Mouse (Mus musculus): ENCODE measurements at regions not wholly inside any gene's neighbourhood (a gene's known extent, or its start where the extent isn't known, plus 50 kb on each side); places are given as distances from the start of the nearest gene placed in this dataset.
"Not testable (repeated sequence)": the region's sequence is repeated elsewhere in the genome, so short reads cannot be mapped to it uniquely, and the experiment has no call there.

DNA sequence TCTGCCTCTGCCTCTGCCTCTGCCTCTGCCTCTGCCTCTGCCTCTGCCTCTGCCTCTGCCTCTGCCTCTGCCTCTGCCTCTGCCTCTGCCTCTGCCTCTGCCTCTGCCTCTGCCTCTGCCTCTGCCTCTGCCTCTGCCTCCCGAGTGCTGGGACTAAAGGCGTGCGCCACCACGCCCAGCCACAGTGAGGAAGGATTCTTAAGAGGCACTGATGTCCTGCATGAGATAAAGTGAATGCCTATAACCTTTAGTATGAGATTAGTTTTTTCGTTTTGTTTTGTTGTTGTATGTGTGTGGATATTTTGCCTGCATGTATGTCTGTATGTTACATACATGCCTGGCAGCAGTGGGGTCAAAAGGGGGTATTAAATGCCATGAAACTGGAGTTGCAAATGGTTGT lies 63.2 kb downstream of the Hlx start:
- intact Hi-C loops (cut with DNase I), result not testable (repeated sequence)

DNA sequence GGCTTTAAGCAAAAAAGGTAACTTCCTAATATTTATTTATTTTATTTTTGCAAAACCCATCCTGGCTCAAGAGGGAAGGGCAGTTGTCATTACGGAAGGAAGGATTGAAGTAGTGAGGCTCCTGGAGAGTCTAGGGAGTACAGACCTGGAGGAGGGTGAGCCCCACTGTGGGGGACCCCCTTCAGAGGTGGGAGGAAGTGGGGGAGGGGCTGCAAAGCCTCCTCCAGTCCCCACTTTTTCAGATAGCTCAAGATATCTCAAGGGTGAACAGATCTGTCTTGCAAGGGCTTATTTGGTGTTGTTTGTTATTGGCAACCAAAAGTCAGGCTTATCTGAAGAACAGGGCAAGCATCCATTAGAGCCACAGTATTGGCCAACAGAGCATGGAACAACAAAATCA lies 64.0 kb downstream of the Hlx start:
- intact Hi-C loops (cut with DNase I), result no loop called here

DNA sequence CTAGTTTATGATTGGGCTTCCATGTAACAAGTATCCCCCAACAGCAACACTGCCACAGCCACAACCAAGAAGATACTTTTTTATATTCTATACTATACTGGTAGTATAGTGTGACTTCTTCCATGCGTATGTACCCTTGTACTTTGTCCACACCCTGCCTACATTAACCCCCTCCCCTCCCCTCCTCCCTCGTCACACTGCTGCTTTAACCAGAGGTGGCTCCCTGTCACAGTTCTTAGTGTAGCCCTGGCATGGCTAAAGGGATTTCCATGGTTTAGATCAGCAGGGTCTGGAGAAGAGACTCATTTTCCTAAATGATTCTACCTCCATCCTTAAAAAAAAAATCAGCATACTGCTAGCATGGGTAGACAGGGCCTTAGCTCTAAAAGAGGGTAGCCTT lies 64.4 kb downstream of the Hlx start:
- intact Hi-C loops (cut with DNase I), result no loop called here

DNA sequence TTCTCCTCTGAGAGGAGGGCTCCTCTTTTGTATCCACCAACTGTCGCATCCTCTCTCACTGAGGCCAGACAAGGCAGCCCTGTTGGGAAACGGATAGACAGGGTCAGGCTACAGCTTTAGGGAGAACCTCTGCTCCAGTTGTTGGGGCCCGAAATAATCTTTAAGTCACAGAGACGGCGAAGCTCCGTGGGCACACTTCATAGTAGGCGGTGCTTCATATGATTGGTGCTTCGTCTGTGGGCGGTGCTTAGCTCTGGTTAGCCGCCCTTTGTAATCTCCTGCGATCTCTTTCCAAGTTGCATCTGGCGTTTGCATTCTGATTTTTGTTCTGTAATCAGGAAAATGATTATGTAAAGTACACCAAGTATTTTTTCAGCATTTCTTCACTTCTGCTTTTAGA lies 67.2 kb downstream of the Hlx start:
- intact Hi-C loops (cut with DNase I), result no loop called here

DNA sequence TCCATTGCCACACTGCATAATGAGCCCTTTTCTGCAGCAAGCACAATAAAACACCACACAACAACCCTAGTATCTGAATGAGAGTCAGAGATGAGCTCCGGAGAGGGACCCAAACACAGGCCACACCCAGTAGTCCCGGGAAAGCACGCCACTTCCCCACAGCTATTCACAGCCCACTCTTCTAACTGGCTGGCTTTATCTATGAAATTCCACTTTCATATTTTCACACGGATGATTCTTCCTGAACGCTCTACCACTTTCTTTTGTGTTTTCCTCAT lies 68.4 kb downstream of the Hlx start:
- intact Hi-C loops (cut with DNase I), result no loop called here

DNA sequence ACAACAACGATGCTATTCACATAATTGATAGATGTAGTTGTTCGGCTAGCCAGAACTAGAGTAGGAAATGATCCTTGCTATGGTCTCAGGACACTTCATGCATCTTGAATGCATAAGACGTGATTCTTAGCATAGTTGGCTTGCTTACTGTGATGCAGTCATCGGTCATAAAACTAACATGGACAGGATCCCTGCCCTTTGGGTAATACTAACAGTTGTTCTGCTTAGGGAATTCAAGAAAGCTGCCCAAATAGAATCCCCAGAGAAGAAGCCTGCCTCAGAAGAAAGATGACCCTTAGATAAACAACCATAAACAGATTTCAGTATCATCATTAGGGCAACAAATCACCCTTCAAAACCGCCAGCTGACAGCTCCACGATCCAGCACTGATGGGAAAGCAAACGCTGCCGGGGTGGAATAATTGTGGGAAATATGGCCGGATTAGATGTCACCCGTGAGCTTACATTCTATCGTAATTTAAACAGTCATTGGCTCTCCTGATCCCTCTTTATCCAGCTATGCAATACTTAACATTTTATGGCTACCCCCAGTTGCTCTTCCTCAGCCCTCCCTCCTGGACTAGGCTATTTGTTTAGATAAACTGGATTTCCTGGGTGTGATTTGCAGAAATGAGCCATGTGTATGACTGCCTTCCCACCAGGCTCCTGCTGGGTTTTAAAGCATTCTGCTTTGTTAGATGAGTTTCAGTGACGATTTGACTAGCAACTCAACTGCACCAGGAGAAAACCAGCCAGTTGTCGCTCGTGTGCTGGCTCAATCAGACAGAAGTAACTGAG lies 68.9 kb downstream of the Hlx start:
- intact Hi-C loops (cut with DNase I), result no loop called here

DNA sequence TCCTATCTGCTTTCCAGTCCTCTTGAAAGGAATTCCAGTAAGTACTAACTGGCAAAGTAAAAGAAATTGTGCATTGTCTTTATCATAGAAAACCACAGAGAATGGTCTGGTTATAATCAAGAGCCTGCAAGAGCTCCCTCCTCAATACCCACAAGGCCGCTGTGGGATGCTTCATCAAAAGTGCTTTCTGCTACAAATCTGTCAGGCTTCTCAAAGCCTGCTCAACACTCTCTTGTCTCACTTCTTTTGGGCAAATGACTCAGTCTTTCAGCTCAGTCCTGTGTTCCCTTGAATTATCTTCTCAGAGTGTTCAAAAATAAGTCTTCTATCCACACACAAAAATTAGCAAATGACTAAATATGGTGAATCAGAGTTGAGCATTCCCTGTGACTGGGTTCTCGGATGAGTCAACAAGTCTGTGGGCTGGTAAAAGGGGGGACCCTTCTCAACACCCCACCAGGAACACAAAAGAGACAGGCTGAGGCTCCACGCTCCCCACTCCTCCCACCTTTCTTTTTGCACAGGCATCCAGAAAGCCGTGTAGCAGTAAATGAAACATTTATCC lies 81.8 kb downstream of the Hlx start:
- intact Hi-C loops (cut with DNase I), result no loop called here

DNA sequence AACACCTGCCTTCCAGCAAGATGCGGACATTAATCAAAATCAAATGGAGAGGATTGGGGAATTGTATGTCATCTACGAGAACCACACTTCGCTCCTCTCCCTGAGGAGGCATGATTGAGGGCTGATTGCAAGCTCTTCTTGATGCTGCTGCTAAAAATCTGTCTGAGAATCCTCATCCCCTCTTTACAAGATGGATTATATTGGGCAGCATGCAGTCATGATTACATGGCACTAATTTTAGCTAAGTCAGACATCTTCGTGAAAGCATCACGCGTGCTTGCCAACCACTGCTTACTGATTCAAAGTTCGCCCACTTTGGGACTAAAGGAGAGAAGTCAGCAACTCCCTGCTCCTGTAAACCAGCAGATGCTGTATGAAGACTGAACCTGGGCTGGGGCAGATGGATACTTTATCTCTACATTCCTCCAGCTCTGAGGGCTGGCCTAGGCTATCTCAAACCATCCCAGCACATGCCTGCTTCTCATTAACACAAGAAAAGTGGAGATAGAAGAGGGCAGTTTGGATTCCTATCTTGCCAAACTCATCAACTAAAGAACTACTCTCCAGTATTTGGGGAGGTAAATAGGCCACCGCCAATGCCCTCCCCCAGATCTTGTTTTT lies 84.4 kb downstream of the Hlx start:
- intact Hi-C loops (cut with DNase I), result no loop called here

DNA sequence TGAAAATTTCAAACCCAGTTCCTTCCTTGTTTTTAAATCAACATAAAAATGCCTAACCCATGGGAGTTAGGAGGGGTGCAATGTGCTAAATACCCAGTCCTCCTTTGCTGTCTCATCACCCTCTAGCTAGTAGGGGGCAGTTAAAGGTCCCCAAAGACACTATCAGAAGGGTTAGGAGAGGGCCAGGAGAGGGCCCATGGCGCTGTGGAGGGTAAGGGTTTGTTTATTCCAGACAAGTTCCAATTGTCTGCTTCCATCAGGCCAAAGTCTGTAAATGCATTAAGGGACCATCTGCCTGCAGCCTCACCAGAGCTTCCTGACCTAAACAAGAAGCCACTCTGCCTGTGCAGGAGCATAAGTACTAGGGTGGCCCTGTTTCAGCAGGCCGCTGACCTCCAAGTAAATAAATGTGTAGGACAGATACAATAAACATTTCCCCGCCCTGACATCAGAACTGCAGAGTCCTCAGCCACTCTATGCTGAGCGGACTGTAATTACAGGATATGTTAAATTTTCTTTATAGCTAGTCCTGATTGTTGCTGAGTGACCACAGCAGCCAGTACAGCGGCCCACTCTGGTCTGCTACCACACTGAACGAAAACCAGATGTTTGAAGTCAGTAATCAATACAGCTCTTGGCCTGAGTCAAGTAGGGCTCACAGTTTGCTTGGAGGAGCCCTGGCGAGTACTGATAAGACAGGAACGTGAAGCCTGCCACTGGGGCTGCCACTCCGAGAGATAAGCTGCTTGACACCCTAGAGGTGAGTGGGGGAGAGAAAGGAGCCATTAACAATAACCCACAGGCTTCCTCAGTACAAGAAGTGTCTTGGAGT lies 87.4 kb downstream of the Hlx start:
- intact Hi-C loops (cut with DNase I), result no loop called here

DNA sequence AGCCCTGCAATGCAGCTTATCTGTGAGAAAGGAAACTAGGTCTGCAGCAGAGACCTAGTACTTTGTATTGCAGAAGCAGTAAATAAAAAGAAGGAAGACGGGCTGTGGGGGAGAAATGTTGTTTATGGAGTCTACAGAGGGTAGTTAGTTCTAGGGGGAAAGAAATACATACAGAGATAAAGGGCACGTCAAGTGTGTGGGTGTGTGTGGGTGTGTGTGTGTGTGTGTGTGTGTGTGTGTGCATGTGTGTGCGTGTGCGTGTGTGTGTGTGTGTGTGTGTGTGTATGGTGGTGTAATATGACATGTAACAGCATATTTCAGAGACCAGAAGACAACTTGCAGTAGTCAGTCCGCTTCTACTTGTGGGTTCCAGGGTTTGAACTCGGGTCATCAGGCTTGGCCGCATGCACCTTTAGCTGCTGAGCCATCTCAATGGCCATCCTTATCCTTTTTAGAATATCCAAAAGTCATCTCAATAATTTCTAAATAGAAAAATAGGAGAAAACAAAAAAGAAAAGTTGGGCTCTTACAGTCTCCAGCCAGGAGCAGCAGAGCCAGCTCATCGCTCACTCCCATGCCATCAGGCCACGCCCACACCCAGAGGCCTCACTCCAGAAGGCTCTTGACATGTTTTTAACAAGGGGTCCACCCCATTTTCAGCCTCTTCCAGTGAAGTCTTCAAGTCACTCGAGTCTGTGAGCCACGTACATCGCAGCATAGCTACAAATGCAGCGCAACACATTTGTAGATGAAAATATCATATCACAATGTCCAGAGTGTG lies 101.5 kb downstream of the Hlx start:
- intact Hi-C loops (cut with DNase I), result no loop called here

DNA sequence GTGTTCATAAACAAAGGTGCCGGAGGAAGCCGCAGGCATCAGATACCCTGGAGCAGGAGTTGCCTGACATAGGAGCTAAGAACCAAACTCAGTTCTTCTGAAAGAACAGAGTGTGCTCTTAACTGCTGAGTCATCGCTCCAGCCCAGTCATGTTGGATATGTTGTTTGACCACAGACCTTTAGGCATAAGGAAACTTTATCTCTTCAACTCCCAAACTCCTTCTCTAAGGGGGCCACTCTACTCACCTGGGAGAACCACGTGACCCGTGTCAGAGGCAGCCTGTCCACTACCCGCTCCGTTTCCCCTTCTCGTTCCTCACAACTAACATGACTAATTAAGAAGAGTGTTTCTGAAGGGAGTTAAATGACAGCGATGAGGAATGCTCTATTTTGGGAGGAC lies 103.2 kb downstream of the Hlx start:
- intact Hi-C loops (cut with DNase I), result no loop called here

DNA sequence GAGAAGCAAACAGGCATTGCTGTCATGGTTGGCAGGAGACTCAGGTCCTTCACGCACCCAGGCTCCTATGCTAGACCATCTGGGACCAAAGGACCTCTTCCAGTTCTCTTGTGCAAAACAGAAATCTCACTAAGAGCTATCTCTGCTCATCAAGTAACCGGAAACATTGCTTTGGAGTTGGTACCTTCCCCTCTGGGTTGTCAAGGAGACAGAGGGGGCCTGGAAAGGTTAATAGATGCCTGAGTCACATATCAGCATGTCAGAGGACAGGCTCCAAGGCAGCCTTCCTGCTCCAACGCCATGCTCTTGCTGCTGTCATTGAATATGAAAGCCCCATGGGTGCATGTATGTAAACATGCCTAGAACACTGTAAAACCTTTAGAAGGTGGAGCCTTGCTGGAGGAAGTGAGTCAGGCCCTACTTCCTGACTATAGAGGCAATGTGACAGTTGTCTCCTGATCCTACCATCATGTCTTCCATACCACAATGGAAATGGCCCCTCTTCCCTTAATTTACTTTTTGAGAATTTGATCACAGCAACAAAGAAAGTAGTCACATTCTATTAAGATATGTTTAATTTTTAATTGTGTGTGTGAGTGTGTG lies 103.8 kb downstream of the Hlx start:
- intact Hi-C loops (cut with DNase I), result no loop called here

DNA sequence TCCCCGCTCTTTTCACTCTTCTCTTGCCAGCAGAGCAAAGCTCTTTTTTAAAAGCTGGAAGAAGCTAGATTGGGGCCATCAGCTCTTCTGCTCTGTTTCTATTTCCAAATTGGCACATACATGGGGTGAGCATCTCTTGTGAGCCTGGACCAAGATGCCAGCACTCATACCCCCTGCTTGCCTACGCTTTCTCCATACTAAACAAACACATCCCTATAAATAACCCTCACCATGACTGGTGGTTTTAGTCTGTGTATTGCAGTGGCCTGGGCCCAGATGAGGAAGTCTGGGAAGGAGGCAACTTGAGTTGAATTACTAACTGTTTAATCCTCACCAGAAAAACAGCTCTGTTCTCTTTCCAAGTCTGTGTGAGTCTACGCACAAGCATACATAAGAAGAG lies 110.0 kb downstream of the Hlx start:
- intact Hi-C loops (cut with DNase I), result no loop called here

DNA sequence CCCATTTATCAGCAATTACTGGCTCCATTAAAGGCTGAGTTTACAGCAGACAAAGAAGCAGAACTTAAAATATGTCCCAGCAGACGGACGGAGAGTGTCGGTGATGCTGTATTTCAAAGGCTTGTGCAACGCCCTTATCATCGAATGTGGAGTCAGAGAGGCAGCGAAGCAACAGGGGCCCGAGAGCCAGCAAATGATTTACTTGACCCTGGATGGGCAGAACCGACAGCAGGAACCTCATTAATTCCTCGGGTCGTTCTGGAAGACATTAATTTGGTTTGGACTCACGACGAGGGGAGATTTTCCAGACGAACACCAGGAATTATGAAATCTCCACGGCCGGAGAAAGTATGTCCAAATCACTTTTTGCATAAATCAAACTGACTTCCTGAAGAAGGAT lies 110.5 kb downstream of the Hlx start:
- intact Hi-C loops (cut with DNase I), result no loop called here

DNA sequence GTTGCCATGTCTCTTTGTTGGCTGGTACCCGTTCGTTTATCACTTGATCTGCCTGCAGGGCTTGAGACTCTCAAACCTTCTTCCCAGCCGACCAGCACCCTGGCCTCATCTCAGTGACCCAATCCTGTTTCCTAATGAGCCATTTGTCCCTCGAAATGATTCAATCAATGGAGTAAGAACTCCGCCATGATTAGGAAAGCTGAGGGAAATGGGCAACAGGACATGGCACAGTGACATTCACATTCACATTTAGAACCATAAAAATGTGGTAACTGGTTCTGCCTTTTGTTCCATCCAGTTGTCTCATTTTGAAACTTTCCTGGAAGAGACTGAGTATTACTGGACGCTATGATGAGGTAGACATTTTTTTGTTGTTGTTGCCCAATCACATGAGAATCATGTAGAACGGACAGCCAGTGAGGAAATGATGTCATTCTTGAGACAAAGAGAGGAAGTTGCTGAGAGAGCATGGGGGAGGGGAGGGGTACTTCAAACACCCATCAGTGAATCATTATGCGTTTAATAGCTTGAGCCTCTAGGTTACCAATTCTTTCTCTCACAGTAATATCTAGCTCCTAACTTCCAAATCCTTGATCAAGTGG lies 114.5 kb downstream of the Hlx start:
- intact Hi-C loops (cut with DNase I), result no loop called here

DNA sequence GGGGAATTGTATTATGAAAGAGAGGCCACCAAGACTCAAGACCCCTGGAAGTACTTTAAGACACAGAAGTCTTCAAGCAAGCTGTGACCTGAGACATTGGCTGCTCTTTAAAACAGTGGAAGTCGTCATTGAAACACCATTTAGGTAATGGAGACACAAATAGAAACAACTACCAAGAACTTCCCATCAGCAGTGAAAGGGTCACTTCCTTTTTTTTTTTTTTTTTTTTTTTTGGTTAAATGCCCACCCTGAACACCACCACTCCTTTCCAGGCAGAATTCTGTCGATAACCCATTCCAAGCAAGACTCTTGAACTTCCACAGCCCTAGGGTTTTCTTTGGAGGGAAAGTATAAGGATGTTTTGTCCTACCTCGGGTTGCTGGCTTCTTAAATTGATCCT lies 116.4 kb downstream of the Hlx start:
- intact Hi-C loops (cut with DNase I), result no loop called here

DNA sequence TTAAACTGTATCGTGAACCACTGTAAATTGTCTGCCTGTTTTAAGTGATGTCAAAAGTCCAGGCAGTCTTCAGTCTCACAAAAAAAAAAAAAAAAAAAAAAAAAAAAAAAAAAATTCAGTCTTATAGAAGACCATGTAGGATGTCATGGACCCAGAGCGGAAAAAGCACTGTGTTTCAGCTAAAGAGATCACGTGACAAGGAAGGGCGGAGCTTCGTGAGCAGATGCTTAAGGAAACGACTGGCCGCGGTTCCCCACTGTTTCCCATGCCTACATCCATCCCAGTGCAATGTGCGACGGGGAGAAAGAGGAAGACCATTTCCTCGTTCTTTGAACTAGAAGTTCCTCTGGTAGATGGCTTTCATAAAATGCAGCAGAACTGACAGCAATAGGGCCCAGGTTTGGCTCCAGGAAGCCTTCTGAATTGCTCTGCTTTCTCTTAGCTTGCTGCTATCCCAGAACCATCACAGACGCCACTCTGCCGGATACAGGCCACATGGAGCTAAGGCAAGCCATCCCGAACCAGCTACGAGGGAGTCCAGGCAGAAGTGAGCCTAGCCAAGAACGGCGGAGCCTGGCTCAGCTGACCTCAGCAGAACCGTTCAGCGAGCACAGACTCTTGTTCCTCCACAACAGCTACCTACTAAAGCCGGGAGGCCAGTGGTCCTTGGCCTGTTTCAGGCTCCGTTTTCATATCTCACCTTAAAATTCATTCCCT lies 117.6 kb downstream of the Hlx start:
- intact Hi-C loops (cut with DNase I), result no loop called here

DNA sequence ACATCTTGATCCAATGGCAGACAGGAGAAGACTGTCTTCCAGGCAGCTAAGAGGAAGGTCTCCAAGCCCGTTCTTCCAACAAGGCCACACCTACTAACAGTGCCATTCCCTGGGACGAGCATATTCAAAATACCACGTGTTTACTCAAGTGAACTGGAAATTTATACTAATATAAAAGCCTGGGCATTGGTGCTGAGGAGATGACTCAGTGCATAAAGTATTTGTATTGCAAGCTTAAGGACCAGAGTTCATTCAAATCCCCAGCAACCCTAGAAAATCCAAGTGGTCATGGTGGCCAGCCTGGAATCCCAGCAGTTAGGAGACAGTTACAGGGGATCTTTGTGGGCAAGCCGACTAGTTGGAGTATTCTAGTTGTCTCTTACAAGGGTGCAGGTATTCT lies 119.5 kb downstream of the Hlx start:
- intact Hi-C loops (cut with DNase I), result no loop called here

DNA sequence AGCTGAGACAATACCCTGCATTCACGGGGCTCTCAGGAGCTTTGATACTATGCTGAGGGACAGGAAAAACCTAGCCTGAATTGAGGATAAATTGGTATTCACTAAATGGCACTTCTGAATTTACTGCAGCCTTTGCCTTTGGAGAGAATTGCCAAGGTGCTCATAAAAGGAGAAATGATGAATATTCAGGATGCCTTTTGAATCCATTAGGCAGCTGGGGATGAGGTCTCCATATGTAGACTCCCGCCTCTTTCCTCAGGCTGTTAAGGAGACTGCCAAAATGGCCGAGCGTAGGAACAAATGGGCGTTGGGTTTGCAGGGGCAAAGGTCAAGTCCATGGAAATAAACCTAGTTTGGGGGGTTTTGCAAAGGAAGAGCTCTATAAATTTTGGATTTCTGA lies 123.5 kb downstream of the Hlx start:
- intact Hi-C loops (cut with DNase I), result no loop called here

DNA sequence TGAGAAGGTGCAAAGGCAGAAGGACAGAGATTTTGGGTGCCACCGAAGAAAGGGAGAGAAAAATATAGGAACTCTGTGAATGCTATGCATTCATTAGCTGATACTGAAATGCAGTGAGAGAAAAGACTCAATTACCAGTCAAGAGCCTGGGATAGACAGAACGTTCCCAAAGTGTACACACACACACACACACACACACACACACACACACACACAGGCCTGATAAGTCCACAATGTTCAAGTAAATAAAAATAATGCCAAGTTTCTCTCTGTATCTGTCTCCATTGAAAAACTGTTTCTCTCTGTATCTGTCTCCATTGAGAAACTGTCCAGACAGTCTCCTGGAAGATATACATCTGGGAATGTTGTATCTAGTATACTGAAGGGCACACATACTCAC lies 124.1 kb downstream of the Hlx start:
- intact Hi-C loops (cut with DNase I), result no loop called here
